Mouse (Mus musculus): ENCODE results near the gene Shc1.

Shc1 gene

GRCm38 (mm10) chr3:89448720-89449537 lies 30.7 kb downstream of the Shc1 start:
- no peak for DNase-seq (ENCODE audit: low read depth, low spot score)

GRCm38 (mm10) chr3:89449541-89449940 lies 31.3 kb downstream of the Shc1 start:
- peak; percentile 78 for DNase-seq (ENCODE audit: low read depth, low spot score)

GRCm38 (mm10) chr3:89451916-89452315 lies 33.7 kb downstream of the Shc1 start:
- no peak for DNase-seq (ENCODE audit: low read depth, low spot score)

GRCm38 (mm10) chr3:89454401-89455177 lies 36.3 kb downstream of the Shc1 start, which contains the start of gene Pmvk:
Pmvk (plus strand) TSS chr3:89454541.
- DNase-seq (ENCODE audit: low read depth, low spot score) = no peak

- DNase-seq (ENCODE audit: low read depth, low spot score) = no peak
These were observed 37.6 kb downstream of the Shc1 start for GRCm38 (mm10) chr3:89455786-89456285.

- DNase-seq (ENCODE audit: low read depth, low spot score) = peak; percentile 86
These were observed 38.8 kb downstream of the Shc1 start for GRCm38 (mm10) chr3:89456726-89457665.

GRCm38 (mm10) chr3:89458372-89458964 lies 40.2 kb downstream of the Shc1 start:
- DNase-seq (ENCODE audit: low read depth, low spot score) = no peak

GRCm38 (mm10) chr3:89458965-89459807 lies 40.9 kb downstream of the Shc1 start:
- peak; percentile 94 for DNase-seq (ENCODE audit: low read depth, low spot score)

GRCm38 (mm10) chr3:89468268-89468667 lies 50.0 kb downstream of the Shc1 start:
- DNase-seq (ENCODE audit: low read depth, low spot score) = no peak

- DNase-seq (ENCODE audit: low read depth, low spot score) = no peak
These were observed 54.0 kb downstream of the Shc1 start for GRCm38 (mm10) chr3:89472280-89472679.

- no peak for DNase-seq (ENCODE audit: low read depth, low spot score)
These were observed 55.6 kb downstream of the Shc1 start for GRCm38 (mm10) chr3:89473838-89474237.

GRCm38 (mm10) chr3:89479055-89479454 lies 60.8 kb downstream of the Shc1 start:
- no peak for DNase-seq (ENCODE audit: low read depth, low spot score)
